Mouse (Mus musculus): ENCODE measurements around the gene Fam181a. TPM values are rescaled to one million over a fixed set of nuclear protein-coding genes. Genes with fewer than 3 reads are reported as not detected.

The Fam181a gene
- polyA plus RNA-seq, 3 experiments from 2014 or later, result not detected

DNA sequence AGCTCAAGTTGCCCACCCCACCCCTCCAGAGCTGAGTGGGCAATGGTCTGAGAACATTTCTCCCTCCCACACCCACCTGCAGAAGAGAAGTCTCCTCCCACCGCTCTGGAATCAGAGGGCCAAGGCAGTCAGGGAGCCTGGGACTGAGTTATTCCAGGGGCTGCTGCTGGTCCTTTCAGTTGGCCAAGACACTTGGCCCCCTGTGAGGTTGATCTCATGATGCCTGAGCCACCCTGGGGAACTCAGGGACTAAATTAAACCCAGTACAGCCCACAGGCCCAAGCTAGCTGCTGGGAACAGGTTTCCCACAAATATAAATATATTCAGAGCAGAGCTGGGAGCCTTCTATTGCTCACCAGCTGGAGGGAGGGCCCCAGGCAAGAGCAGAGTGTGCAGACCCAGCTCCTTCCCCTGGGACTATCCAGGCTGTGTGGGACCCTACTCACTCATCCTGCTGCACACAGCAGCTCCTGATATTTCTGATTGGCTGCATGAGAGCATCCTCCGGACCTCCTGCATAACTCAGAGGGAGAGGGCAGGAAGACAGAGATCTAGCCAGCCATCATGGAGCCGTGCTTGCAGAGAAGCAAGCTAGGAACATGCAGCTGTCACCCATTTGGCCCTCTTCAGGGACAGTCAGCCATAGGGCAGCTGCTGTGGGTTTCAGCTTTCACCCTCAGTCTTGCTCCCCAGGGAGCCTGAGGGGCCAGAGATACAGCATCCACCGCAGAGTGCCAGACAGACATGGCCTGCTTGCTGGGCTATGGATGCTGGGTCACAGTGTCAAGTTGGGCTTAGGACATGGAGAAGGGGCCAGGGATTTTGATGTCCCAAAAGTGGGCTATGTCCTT is 48.4 kb downstream of the Fam181a start:
- ATAC-seq, result no peak

DNA sequence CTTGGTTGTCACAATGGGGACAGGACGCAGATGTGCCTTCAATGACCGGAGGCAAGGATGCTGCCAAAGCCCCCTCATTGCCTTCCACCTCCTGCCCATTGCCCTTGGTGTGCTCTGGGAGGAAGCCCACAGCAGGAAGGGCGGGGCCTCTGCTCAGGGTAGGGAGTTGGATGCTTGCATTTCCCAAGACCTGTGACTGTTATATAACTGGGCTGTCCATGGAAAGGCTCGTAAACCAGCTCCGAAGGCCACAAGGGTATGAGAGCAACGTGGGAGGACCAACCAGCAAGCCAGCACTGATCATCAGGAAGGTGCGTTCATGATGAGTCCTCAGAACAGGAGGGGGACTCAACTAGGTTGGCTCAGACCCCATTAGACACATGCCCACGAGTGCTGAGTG is 50.0 kb downstream of the Fam181a start:
- ATAC-seq, result no peak

DNA sequence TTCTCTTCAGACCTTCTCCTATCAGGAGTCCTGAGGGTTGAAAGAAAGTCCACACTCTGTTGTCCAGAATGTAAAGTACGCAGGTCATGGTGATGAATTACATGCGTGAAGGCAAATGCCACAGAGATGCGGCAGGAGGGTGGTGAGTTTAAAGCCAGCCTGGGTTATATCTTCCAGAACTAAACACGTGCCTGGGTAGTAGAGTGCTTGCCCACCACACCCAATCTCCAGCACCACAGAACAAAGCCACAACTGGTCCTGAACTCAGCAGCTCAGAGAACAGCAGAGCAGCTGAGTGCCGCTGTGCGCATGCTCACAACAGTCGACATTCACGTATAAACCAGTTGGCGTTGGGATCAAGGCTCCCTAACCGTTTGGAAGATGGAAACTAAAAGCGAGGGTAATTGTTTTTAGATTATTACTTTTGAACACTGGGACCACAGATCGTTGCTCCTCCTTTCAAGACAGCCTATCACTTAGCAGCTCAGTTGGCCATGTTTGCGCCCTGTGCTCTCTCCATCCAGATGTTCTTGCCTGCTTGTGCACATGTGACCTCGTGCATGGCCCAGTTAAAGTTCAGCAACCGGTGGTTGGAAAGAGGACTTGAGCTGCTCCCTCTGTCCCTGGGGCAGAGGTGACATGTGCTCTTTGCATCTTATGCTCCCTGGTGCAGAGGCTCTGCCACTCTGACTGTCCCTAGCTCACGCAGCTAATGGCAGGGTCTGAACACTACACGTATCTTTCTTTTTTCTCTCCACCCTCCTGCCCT is 50.9 kb downstream of the Fam181a start:
- ATAC-seq, result no peak

DNA sequence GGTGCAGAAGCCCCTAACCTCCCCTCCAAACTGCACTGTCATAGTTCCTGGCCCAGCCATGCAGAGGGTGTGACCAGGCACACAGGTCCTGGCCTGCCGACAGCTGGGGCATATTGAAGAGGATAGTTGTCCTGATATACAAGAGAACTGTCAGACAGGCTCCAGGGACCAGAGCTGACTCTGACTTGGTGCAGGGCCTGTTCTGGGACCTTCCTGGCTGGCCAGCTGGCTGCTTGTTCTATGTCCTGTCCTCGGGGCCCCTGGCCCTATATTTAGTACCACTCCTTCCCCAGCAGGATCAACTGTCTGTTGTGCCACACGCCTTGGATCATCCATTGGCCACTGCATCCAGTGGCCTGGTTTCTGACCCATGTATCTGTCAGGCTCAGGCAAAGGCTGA is 51.6 kb downstream of the Fam181a start:
- ATAC-seq, result no peak

Other genes with a start within 250 kb of the Fam181a start
- not detected for gene Prima1, start 68.8 kb upstream of the Fam181a start, polyA plus RNA-seq (2017; shearing (Covaris generic))
- 10 to 100 TPM; 22.5 to 68.5 (median 47.2) TPM for gene Asb2, start 45.0 kb downstream of the Fam181a start, polyA plus RNA-seq (2017; shearing (Covaris generic))
- 1 to 10 TPM; 1.3 to 2.3 (median 1.9) TPM for gene Otub2, start 77.7 kb downstream of the Fam181a start, polyA plus RNA-seq (2017; shearing (Covaris generic))
- gene 9330161L09Rik, start 96.8 kb downstream of the Fam181a start, polyA plus RNA-seq (2017; shearing (Covaris generic)), result 1 to 10 TPM in 2 of 3 experiments, not detected in 1; 1.1 TPM
- 100 to 1,000 TPM; 232 to 344 (median 235) TPM for gene Ddx24, start 114.9 kb downstream of the Fam181a start, polyA plus RNA-seq (2017; shearing (Covaris generic))
- gene Ifi27, start 123.2 kb downstream of the Fam181a start, polyA plus RNA-seq (2017; shearing (Covaris generic)), result 100 to 1,000 TPM; 291 to 440 (median 388) TPM
- gene Ifi27l2a, start 132.7 kb downstream of the Fam181a start, polyA plus RNA-seq (2017; shearing (Covaris generic)), result 1,000 to 10,000 TPM in 1 of 3 experiments, 100 to 1,000 TPM in 2; 960 to 1,720 (median 961) TPM
- not detected for gene Ifi27l2b, start 146.2 kb downstream of the Fam181a start, polyA plus RNA-seq (2017; shearing (Covaris generic))
- gene Ppp4r4, start 221.3 kb downstream of the Fam181a start, polyA plus RNA-seq (2017; shearing (Covaris generic)), result under 1 TPM in 1 of 3 experiments, not detected in 2; 0.28 TPM

Data from inflammation-experienced regulatory T-cells, adult 6 months (primary cell).